In genomic region chr11:117083052-117083881, GRCm38 (mm10) we compare ENCODE assay signal across 9 mouse cellular contexts. TPM values are rescaled to one million over a fixed set of nuclear protein-coding genes. Genes with fewer than 3 reads are reported as not detected.
A peak's percentile ranks its signal among the peaks of the same experiment; 100 is the strongest.
DNase-seq lines count a peak whose midpoint lies in the region; ATAC-seq lines count a peak whose summit lies in the region.
"Had no signal": no experiment of that assay in that cellular context is flagged by ENCODE, and none has a peak within 500 bp of the region (broad histone marks: within the 10 kb centered on the region; RNA-seq: fewer than 3 reads in every experiment).

No protein-coding gene starts in this region.

- 77% methylated on average over 19 of the region's 19 CpGs for WGBS in neural tube, embryonic 13.5 days
- 66% methylated on average over 19 of the region's 19 CpGs for WGBS in heart, embryonic 13.5 days
- WGBS in limb, embryonic 11.5 days = 90% methylated on average over 19 of the region's 19 CpGs

- peaks cover 33% of the 10 kb centered on the region for H3K36me3 ChIP-seq in neural tube, embryonic 13.5 days
- peaks cover 34% of the 10 kb centered on the region for H3K36me3 ChIP-seq in heart, embryonic 13.5 days
- peaks cover 6% of the 10 kb centered on the region for H3K36me3 ChIP-seq in limb, embryonic 11.5 days (ENCODE audit: control insufficient read depth, insufficient read depth, low read length)

- H3K4me1 ChIP-seq in neural tube, embryonic 13.5 days (replicated peaks) = peaks cover 27% of the 10 kb centered on the region
- peaks cover 58% of the 10 kb centered on the region for H3K4me1 ChIP-seq in heart, embryonic 13.5 days
- H3K4me1 ChIP-seq in limb, embryonic 11.5 days (ENCODE audit: control insufficient read depth, insufficient read depth, low read length) = peaks cover 11% of the 10 kb centered on the region

- H3K9ac ChIP-seq in neural tube, embryonic 13.5 days = no peak overlapping the region
- 0 out of 2 replicates have a peak overlapping the region, but pooled peaks have one; percentile 1 for H3K9ac ChIP-seq in heart, embryonic 13.5 days
- H3K9ac ChIP-seq in limb, embryonic 11.5 days (ENCODE audit: low read length) = no peak overlapping the region
- H3K9ac ChIP-seq: liver, embryonic 14.5 days had no signal

- H3K4me3 ChIP-seq in neural tube, embryonic 13.5 days = no peak overlapping the region
- no peak overlapping the region for H3K4me3 ChIP-seq in heart, embryonic 13.5 days
- no peak overlapping the region for H3K4me3 ChIP-seq in limb, embryonic 11.5 days (ENCODE audit: low read depth, low read length)

- H3K27me3 ChIP-seq in neural tube, embryonic 13.5 days = no peaks in the 10 kb centered on the region
- no peaks in the 10 kb centered on the region for H3K27me3 ChIP-seq in heart, embryonic 13.5 days (replicated peaks)
- no peaks in the 10 kb centered on the region for H3K27me3 ChIP-seq in limb, embryonic 11.5 days (ENCODE audit: control insufficient read depth, insufficient read depth, low read length)

- no peak for DNase-seq in neural tube, embryonic 10.5 days (ENCODE audit: extremely low spot score, low spot score)
- DNase-seq in limb, embryonic 11.5 days (ENCODE audit: low spot score) = no peak
- DNase-seq in right cerebral cortex, adult 18-20 months = no peak
- DNase-seq in ovary, postnatal 14 days (ENCODE audit: low spot score) = no peak

- no peak for ATAC-seq in neural tube, embryonic 13.5 days (ENCODE audit: low read depth)
- no peak for ATAC-seq in heart, embryonic 13.5 days (ENCODE audit: extremely low read depth, insufficient number of reproducible peaks, low FRiP score, low TSS enrichment)
- ATAC-seq in limb, embryonic 11.5 days (ENCODE audit: insufficient number of reproducible peaks, low FRiP score, low TSS enrichment, low read depth) = no peak
- ATAC-seq in neutrophil, adult 5-6 weeks (ENCODE audit: extremely low read depth, insufficient number of reproducible peaks, low FRiP score, poor library complexity, severe bottlenecking) = peak; percentile 47; the same call in 1 of the 2 replicates
- ATAC-seq in CD4-positive, CD25-positive, alpha-beta regulatory T cell, adult 4 months = no peak

- no peak overlapping the region for H3K4me2 ChIP-seq in neural tube, embryonic 13.5 days
- no peak overlapping the region for H3K4me2 ChIP-seq in heart, embryonic 13.5 days
- H3K4me2 ChIP-seq in limb, embryonic 11.5 days (ENCODE audit: low read depth, severe bottlenecking) = no peak overlapping the region

- H3K27ac ChIP-seq in neural tube, embryonic 13.5 days (replicated peaks) = peak overlapping the region; percentile 46; the same call in 1 of the 2 replicates
- peak overlapping the region; percentile 87 for H3K27ac ChIP-seq in heart, embryonic 13.5 days (replicated peaks)
- H3K27ac ChIP-seq in limb, embryonic 11.5 days (replicated peaks; ENCODE audit: low read depth, low read length) = 0 out of 2 replicates have a peak overlapping the region, but pooled peaks have one; percentile 17
- H3K27ac ChIP-seq: liver, embryonic 14.5 days had no signal

- H3K9me3 ChIP-seq in neural tube, embryonic 13.5 days = no peaks in the 10 kb centered on the region
- H3K9me3 ChIP-seq in heart, embryonic 13.5 days = no peaks in the 10 kb centered on the region
- H3K9me3 ChIP-seq in limb, embryonic 11.5 days (ENCODE audit: control insufficient read depth, low read length) = no peaks in the 10 kb centered on the region

RNA-seq across cellular contexts. Expression of gene Sec14l1, which starts 31.7 kb away (rescaled TPM):
- 57.6 and 67.0 TPM in 2 replicates for polyA plus RNA-seq in neural tube, embryonic 13.5 days (2015; fragmentation: Nextera tagmentation; extraction: Ambion mirVana)
- 44.5 and 45.3 TPM in 2 replicates for polyA plus RNA-seq in heart, embryonic 13.5 days (2015; fragmentation: Nextera tagmentation; extraction: Ambion mirVana)
- 28.1 and 29.7 TPM in 2 replicates for polyA plus RNA-seq in limb, embryonic 11.5 days (2014; fragmentation: Nextera tagmentation; extraction: Ambion mirVana)
- total RNA-seq in neutrophil, adult 5-6 weeks (2017) = 95.3 and 116 TPM in 2 replicates
- 10 to 100 TPM; 11.9 to 18.9 TPM for polyA plus RNA-seq in CD4-positive, CD25-positive, alpha-beta regulatory T cell, adult 4 months (2017; shearing (Covaris generic))

Comparison
In these comparisons a context has a peak if more than half of its experiments do, and no peak if none do; other contexts are left out.
1. H3K27ac ChIP-seq: peak in every context shown above with its lines; median percentile 87 in heart, embryonic 13.5 days; 46 in neural tube, embryonic 13.5 days; 17 in limb, embryonic 11.5 days.